Mouse (Mus musculus) right cerebral cortex, postnatal 4 days (tissue): ENCODE measurements around the gene Slc23a2.

Source experiments
- DNase-seq: peaks from one replicate; pipeline ENCODE4 v3.0.0-alpha.2; 2022

Slc23a2 gene

GRCm38 (mm10) chr2:132095821-132096220 is 49.1 kb downstream of the Slc23a2 start:
- no peak for DNase-seq

DNA sequence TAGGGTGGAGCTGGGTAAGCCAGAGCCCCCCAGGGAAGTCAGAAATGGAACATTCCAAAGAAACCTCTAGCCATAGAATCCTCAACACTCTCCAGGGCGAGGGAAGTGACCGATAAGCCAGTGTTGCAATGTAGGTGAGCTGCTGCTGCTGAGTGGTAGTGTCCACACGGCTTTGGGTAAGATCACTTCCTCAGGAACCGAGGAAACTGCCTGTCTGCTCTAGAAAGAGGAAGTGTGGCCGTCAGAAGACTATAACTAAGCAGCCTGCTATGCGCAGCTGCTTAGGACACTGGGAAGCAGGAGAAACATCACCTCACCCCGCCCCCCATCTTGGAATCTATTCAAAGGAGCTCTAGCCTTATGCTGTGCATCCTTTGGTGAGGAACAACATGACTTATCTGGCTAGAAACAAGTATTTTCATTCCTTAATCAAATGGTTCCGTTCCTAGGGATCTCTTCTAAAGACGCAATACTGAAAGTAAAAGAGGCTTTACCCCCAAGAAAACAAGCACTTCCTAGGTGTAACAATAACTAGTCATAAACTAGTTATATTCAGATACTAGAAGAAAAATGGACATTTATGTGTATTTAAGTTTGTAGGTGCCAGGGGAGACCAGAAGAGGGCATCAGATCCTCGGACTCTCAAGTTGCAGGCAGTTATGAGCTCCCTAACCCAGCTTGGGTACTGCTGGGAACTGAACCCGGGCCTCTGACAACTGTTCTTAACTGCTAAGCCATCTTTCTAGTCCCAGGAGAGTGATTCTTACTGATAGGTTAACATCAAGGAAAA is 50.3 kb downstream of the Slc23a2 start:
- no peak for DNase-seq

GRCm38 (mm10) chr2:132093739-132094138 is 51.2 kb downstream of the Slc23a2 start:
- DNase-seq, result no peak

GRCm38 (mm10) chr2:132093298-132093697 is 51.6 kb downstream of the Slc23a2 start:
- no peak for DNase-seq

DNA sequence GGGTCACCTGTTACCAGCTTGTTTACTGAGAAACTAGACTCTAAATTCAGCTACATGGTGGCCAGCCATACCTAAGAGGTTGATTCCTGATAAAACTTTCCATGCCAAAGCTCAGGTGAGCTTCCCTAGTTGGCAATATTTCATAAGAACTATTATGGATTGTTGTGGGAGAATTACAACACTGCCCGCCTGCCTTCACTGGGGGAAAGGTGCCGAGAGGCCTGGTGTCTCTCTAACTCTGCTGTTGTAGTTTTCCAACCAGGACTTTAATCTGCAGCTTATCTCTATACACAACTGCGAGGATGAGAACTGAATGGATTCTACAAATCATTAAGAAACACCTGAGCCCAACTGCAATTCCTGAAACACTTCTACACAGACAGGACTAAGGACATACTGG is 52.2 kb downstream of the Slc23a2 start:
- no peak for DNase-seq

DNA sequence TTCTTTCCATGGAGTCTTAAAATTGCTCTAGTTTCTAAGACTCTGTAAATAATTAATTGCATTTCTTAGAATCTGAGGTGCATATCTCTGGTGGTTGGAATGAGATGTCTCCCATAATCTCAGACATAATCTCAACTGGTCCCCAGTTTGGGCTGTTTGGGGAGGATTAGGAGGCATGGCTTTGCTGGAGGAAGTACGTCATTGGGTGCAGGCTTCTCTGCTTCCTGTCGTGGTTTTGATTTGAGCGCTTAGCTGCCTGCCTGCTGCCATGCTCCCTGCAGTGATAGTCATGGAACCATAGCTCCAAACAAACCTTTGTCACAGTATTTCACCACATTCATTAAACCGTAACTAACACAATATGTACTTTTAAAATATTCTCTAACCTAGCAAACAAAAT is 53.2 kb downstream of the Slc23a2 start:
- DNase-seq, result no peak

DNA sequence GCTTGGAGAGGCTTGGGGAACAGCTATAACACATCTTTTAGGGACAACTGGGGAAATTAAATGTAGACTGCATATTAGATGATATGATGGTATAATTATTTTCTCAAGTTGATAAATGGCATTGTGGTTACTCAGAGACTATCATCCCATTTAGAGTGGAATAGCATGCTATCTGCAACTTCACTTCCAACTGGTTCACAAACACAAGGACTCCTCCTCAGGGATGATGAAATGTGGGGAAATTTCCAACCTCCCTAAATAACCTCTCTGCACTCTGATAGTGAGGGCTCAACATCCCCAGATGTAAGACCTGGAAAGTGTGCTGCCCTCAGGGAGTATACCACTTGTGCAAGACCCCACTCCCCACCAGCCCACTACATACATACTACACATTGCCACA is 60.1 kb downstream of the Slc23a2 start:
- no peak for DNase-seq

- no peak for DNase-seq
Observed at GRCm38 (mm10) chr2:132084396-132084795, 60.5 kb downstream of the Slc23a2 start.

DNA sequence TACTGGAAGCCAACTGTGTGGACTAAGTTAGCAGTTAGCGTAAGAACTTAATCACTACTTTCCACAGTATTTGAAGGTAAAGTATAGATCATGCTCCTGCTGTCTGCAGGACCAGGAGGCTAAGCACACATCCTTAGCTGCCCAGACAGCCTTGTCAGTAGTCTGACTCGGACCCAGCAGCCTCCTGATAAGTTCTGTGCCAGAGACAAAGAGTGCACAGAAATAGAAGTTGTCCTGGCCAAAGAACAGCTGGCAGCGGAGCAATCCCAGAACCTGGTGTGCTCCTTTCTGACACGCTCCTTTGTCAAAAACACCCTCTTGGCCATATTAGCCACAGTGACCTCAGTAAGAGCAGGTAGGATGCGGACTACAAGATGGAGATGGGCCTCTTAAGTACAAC is 65.8 kb downstream of the Slc23a2 start:
- DNase-seq, result no peak

DNA sequence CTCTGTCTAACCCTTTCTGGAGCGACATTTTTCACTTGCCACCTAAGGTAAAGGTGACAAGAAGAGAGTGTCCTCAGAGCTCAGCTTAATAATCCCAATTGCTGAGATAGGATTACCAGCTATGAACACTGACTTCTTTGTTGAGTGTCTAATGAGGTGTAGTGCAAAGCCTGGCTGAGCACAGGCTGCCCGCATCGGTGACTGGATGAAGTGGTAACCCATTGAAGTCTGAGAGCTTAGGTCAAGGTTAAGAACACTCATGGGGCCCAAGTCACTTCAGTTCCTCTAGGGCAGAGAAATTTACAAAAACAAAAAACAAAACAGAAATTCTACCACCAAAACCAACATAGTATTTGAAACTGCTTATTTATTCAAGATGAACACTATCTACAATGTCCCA is 71.9 kb downstream of the Slc23a2 start:
- DNase-seq, result no peak

DNA sequence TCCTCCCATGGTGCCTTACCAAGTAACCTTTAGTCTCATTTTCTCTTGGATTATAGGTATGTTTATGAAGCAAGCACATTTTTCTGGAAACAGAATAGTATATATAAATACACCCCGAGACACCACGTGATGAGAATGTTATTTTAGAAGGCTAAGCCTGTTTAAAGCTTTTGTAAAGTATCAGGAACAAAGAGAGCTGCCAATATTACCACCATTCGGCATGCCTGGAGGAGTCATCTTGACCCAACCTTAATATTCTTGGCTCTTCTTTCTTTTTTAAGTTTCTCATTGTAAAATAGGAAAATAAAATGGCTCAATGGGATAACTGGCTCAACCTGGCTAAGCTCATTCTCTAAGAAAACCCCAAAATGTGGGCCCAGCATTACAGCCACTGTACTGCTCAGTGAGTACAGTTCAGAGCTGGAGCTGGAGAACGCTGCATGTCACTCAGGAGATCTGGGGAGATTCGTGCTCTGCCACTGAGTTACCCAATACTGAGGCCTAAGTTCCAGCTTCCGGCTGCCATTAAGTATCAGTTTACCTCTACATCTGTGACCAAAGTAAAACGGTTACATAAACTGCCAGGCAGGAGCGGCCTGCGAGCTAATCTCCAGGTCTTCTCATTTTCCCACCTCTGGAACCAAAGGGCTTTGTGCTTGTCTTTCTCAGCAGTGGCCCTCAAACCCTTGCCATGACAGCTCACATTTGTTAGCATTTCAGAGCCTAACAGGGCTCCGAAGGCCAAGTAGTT is 74.7 kb downstream of the Slc23a2 start:
- no peak for DNase-seq

DNA sequence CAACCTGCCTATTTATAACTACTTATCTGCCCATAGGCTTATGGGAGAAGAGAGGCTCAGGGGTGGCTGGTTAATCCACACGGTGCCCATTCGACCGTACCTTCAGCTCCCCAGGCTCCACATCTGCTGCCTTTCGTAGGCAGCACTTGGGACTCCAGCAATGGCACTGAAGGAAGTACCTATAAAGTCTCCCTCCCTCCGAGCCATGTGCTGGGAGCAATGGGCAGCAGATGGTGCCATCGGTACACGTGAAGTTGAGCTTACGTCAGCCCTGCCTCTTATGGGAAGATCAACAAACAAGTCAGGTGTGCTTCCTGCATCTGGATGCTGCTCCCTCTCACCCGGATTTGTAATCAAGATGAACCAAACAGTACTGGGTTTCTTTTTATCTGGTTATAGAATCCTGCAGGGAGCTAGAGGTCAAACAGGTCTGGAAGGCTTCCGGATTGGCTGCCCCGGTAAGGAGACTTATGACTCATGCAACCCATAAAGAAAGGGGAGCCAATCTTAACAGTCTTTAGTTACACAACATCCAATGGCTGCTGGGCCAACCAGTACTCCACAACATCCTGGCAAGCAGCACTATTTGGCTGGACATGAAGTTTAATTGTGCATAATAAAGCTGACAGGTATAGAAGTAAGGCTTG is 80.6 kb downstream of the Slc23a2 start:
- no peak for DNase-seq

DNA sequence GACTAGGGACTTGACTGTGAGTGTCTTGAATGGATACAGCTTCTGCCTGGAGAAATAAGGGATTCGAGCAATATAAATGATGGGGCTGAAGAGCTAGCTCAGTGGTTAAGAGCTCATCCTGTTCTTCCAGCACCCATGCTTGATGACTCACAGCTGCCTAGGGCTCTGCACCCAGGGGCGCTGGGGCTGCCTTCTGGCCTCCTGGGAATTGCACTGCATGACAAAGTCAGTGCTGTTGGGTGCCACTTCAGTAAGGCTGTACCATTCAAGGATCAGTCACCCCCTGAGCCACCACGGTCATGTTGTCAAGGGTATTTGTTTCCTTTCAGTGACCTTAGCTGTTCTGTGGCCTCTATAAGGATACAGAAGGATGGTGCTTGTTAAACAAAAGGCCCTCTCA is 81.1 kb downstream of the Slc23a2 start:
- DNase-seq, result no peak

DNA sequence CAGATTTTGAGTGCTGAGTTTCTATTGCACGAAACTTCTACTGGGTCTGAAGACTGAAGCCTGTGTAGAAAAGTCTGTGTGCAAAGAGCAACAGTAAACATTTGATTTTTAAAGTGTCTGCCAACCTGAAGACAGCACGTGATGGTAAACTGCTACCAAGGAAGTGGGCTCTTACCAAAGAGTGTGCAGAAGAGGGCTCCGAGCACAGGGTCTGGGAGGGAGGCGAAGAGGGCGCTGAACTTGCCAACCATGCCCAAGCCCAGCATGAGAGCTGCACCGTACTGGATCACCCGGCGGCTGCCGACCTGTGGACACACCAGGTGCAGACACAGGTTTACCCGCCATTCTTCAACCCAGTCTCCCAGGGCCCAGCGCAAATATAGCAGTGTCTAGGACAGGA is 83.0 kb downstream of the Slc23a2 start:
- no peak for DNase-seq

DNA sequence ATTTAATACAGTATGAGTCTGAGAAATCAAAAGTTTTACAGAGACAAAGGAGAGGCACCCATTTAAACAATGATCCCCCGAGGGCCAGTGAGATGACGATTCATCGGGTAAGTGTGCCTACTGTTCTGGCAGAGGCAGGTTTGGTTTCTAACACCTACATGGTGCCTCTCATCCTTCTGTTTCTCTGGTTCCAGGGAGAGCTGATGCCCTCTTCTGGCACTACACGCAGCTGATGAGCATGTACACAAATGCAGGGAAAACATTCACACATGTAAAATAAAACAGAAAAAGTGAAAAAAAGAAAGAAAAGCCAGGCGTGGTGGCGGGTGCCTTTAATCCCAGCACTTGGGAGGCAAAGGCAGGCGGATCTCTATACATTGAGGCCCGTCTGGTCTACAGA is 85.0 kb downstream of the Slc23a2 start:
- DNase-seq, result no peak

GRCm38 (mm10) chr2:132055349-132055753 is 89.6 kb downstream of the Slc23a2 start:
- no peak for DNase-seq

GRCm38 (mm10) chr2:132053824-132054223 is 91.1 kb downstream of the Slc23a2 start:
- no peak for DNase-seq

GRCm38 (mm10) chr2:132051798-132052197 is 93.1 kb downstream of the Slc23a2 start:
- no peak for DNase-seq

GRCm38 (mm10) chr2:132049921-132050320 is 95.0 kb downstream of the Slc23a2 start:
- DNase-seq, result no peak

- no peak for DNase-seq
Observed at GRCm38 (mm10) chr2:132049491-132049890, 95.4 kb downstream of the Slc23a2 start.

- DNase-seq, result no peak
Observed at GRCm38 (mm10) chr2:132048143-132048772, 96.7 kb downstream of the Slc23a2 start.

GRCm38 (mm10) chr2:132047364-132047763 is 97.5 kb downstream of the Slc23a2 start:
- DNase-seq, result no peak

- DNase-seq, result no peak
Observed at GRCm38 (mm10) chr2:132046659-132047058, 98.2 kb downstream of the Slc23a2 start.
